ENCODE assay signal across 13 mouse cellular contexts in the genomic region with DNA sequence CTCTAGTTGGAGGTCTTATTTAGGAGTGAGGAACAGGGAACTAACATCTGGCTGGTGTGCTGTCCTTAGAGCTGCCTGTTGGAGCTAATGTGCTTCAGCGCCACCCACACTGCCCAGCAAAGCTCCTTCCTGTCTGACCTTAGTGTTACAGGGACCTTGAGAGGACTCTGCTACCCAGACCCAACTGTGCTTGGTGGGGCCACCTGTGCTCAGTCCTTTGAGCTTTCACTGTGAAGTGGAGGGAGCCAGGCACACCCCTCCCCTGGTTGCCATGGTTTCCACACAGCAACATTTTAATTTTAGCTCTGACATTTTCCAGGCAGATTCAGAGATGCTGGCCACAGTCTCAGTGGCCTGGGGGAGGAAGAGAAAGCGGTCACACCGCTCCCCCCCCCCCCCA. TPM values are rescaled to one million over a fixed set of nuclear protein-coding genes. Genes with fewer than 3 reads are reported as not detected.
DNase-seq lines count a peak whose midpoint lies in the region; ATAC-seq and TF ChIP-seq lines count a peak whose summit lies in the region.
"Had no signal": no experiment of that assay in that cellular context is flagged by ENCODE, and none has a peak within 500 bp of the region (broad histone marks: within the 10 kb centered on the region; RNA-seq: fewer than 3 reads in every experiment).

No protein-coding gene starts in this region.

- no peaks in the 10 kb centered on the region for H3K9me3 ChIP-seq in hindbrain, embryonic 16.5 days (ENCODE audit: control insufficient read depth, low read length)
- H3K9me3 ChIP-seq in hindbrain, embryonic 10.5 days, result no peaks in the 10 kb centered on the region
- H3K9me3 ChIP-seq: embryonic facial prominence, embryonic 15.5 days; midbrain, embryonic 13.5 days had no signal

- DNase-seq in adrenal gland, adult 2 months, result peak; percentile 34
- no peak for DNase-seq in adrenal gland, postnatal 25 days
- DNase-seq in hindbrain, embryonic 10.5 days (ENCODE audit: low spot score), result no peak
- DNase-seq in thymus, postnatal 14 days, result peak; percentile 56
- DNase-seq in thymus, adult 2 months, result no peak
- no peak for DNase-seq in ovary, postnatal 14 days (ENCODE audit: low spot score)
- no peak for DNase-seq in embryo, embryonic 11 days

- 74% methylated on average over 3 of the region's 3 CpGs for WGBS in hindbrain, embryonic 16.5 days
- 84% methylated on average over 3 of the region's 3 CpGs for WGBS in hindbrain, embryonic 10.5 days
- WGBS in thymus, adult 2 months, result 62% methylated on average over 3 of the region's 3 CpGs

- no peak overlapping the region for H3K4me2 ChIP-seq in hindbrain, embryonic 16.5 days (ENCODE audit: low read length)
- H3K4me2 ChIP-seq: embryonic facial prominence, embryonic 15.5 days; midbrain, embryonic 13.5 days had no signal

- no peaks in the 10 kb centered on the region for H3K36me3 ChIP-seq in hindbrain, embryonic 16.5 days (ENCODE audit: control insufficient read depth, insufficient read depth, low read length)
- H3K36me3 ChIP-seq in hindbrain, embryonic 10.5 days, result no peaks in the 10 kb centered on the region
- no peaks in the 10 kb centered on the region for H3K36me3 ChIP-seq in thymus, adult 2 months (ENCODE audit: control insufficient read depth, insufficient read depth, low read length)
- H3K36me3 ChIP-seq: embryonic facial prominence, embryonic 15.5 days; midbrain, embryonic 13.5 days had no signal

- no peak overlapping the region for H3K27ac ChIP-seq in hindbrain, embryonic 16.5 days (ENCODE audit: low read depth, low read length)
- no peak overlapping the region for H3K27ac ChIP-seq in hindbrain, embryonic 10.5 days
- H3K27ac ChIP-seq in thymus, adult 2 months (ENCODE audit: control insufficient read depth, insufficient read depth, low read length), result no peak overlapping the region; the same call in 1 of the 2 replicates
- H3K27ac ChIP-seq: embryonic facial prominence, embryonic 15.5 days; liver, embryonic 14.5 days; midbrain, embryonic 13.5 days had no signal

- no peak overlapping the region for H3K9ac ChIP-seq in hindbrain, embryonic 16.5 days (ENCODE audit: low read depth, low read length)
- H3K9ac ChIP-seq: embryonic facial prominence, embryonic 15.5 days; liver, embryonic 14.5 days; midbrain, embryonic 13.5 days had no signal

- H3K4me1 ChIP-seq in hindbrain, embryonic 16.5 days (ENCODE audit: control insufficient read depth, insufficient read depth, low read depth, low read length), result peaks cover 9% of the 10 kb centered on the region; the same call in 1 of the 2 replicates
- H3K4me1 ChIP-seq in hindbrain, embryonic 10.5 days (replicated peaks), result peaks cover 39% of the 10 kb centered on the region
- H3K4me1 ChIP-seq in thymus, adult 2 months (replicated peaks; ENCODE audit: control insufficient read depth, insufficient read depth, low read length), result peaks cover 38% of the 10 kb centered on the region

- TF ChIP-seq POLR2A in thymus, adult 2 months (IDR thresholded peaks at IDR 0.05; ENCODE audit: control insufficient read depth, extremely low read depth, insufficient read depth, low read length, poor library complexity), result no peak

- H3K27me3 ChIP-seq in hindbrain, embryonic 16.5 days (replicated peaks; ENCODE audit: control insufficient read depth, insufficient read depth, low read length), result no peaks in the 10 kb centered on the region
- H3K27me3 ChIP-seq in hindbrain, embryonic 10.5 days (ENCODE audit: insufficient read depth, poor library complexity, severe bottlenecking), result no peaks in the 10 kb centered on the region
- no peaks in the 10 kb centered on the region for H3K27me3 ChIP-seq in thymus, adult 2 months (ENCODE audit: control insufficient read depth, insufficient read depth, low read length)
- H3K27me3 ChIP-seq: embryonic facial prominence, embryonic 15.5 days; midbrain, embryonic 13.5 days; Patski had no signal

- TF ChIP-seq CTCF in thymus, adult 2 months (IDR thresholded peaks at IDR 0.05; ENCODE audit: borderline replicate concordance, control insufficient read depth, extremely low read depth, insufficient read depth, low read length, poor library complexity), result no peak

- no peak overlapping the region for H3K4me3 ChIP-seq in hindbrain, embryonic 16.5 days (ENCODE audit: low read length)
- no peak overlapping the region for H3K4me3 ChIP-seq in hindbrain, embryonic 10.5 days
- H3K4me3 ChIP-seq in thymus, adult 2 months (ENCODE audit: control insufficient read depth, insufficient read depth, low read length), result no peak overlapping the region
- H3K4me3 ChIP-seq: embryonic facial prominence, embryonic 15.5 days; midbrain, embryonic 13.5 days had no signal

- 0 out of 2 replicates have a peak, but pooled peaks have one; percentile 41 for ATAC-seq in hindbrain, embryonic 16.5 days
- ATAC-seq: midbrain, embryonic 13.5 days; Patski had no signal

RNA-seq across cellular contexts. Expression of gene Acot7, which starts 25.0 kb away (rescaled TPM):
- total RNA-seq in adrenal gland, adult 2 months (2021), result 10 to 100 TPM; 43.4 to 65.0 TPM
- 22.1 and 25.5 TPM in 2 replicates for polyA plus RNA-seq in adrenal gland, adult 2 months (2012; rRNA removed)
- total RNA-seq in adrenal gland, postnatal 25 days (2021), result 34.6 and 39.9 TPM in 2 replicates
- polyA plus RNA-seq in hindbrain, embryonic 16.5 days (2015; fragmentation: Nextera tagmentation; extraction: Ambion mirVana), result 478 and 542 TPM in 2 replicates
- 90.0 and 118 TPM in 2 replicates for polyA plus RNA-seq in hindbrain, embryonic 10.5 days (2016; fragmentation: Nextera tagmentation; extraction: Ambion mirVana)
- 56.6 and 80.8 TPM in 2 replicates for polyA plus RNA-seq in thymus, adult 2 months (2012; rRNA removed)

RNA-seq across cellular contexts. Expression of gene Hes2, which starts 44.2 kb away (rescaled TPM):
- total RNA-seq in adrenal gland, adult 2 months (2021), result not detected
- polyA plus RNA-seq in adrenal gland, adult 2 months (2012; rRNA removed), result 0.57 TPM in 1 of 2 replicates, not detected in the other
- not detected in 2 replicates for total RNA-seq in adrenal gland, postnatal 25 days (2021)
- not detected in 2 replicates for polyA plus RNA-seq in hindbrain, embryonic 16.5 days (2015; fragmentation: Nextera tagmentation; extraction: Ambion mirVana)
- polyA plus RNA-seq in hindbrain, embryonic 10.5 days (2016; fragmentation: Nextera tagmentation; extraction: Ambion mirVana), result 4.2 and 4.7 TPM in 2 replicates
- polyA plus RNA-seq in thymus, adult 2 months (2012; rRNA removed), result 0.07 and 0.20 TPM in 2 replicates
- total RNA-seq: gastrocnemius, postnatal 4 days had no signal
- polyA plus RNA-seq: Patski had no signal

RNA-seq across cellular contexts. Expression of gene Espn, which starts 50.7 kb away (rescaled TPM):
- total RNA-seq in adrenal gland, adult 2 months (2021), result 1 to 10 TPM; 1.7 to 2.3 TPM
- 8.3 and 10.4 TPM in 2 replicates for polyA plus RNA-seq in adrenal gland, adult 2 months (2012; rRNA removed)
- total RNA-seq in adrenal gland, postnatal 25 days (2021), result 1.2 TPM in 2 replicates
- 0.34 and 0.46 TPM in 2 replicates for polyA plus RNA-seq in hindbrain, embryonic 16.5 days (2015; fragmentation: Nextera tagmentation; extraction: Ambion mirVana)
- polyA plus RNA-seq in hindbrain, embryonic 10.5 days (2016; fragmentation: Nextera tagmentation; extraction: Ambion mirVana), result 1.6 and 6.5 TPM in 2 replicates
- 5.7 and 6.5 TPM in 2 replicates for polyA plus RNA-seq in thymus, adult 2 months (2012; rRNA removed)

Comparison
In these comparisons a context has a peak if more than half of its experiments do, and no peak if none do; other contexts are left out.
1. DNase-seq: peak in adrenal gland, adult 2 months (single experiment) and thymus, postnatal 14 days (single experiment); none in adrenal gland, postnatal 25 days (single experiment), hindbrain, embryonic 10.5 days (single experiment), thymus, adult 2 months (single experiment), ovary, postnatal 14 days (single experiment) and embryo, embryonic 11 days (single experiment).